Mouse (Mus musculus) thymus, adult 2 months (tissue): ENCODE results near the gene Olfr693.

Experiments used
- CTCF ChIP-seq: fragments of 200-500 bp; IDR thresholded peaks from 2 replicates; pipeline ENCODE4 v1.5.1; 2012; ENCODE audit warnings: mild to moderate bottlenecking, control low read depth, low read length, moderate library complexity, borderline replicate concordance; ENCODE audit not compliant: control insufficient read depth, poor library complexity, insufficient read depth; ENCODE audit errors: extremely low read depth
- POLR2A ChIP-seq: fragments of 200-500 bp; IDR thresholded peaks from 2 replicates; pipeline ENCODE4 v1.6.1; 2012; ENCODE audit warnings: mild to moderate bottlenecking, low read length, control low read depth, moderate library complexity; ENCODE audit not compliant: control insufficient read depth, poor library complexity, insufficient read depth; ENCODE audit errors: extremely low read depth

GRCm38 (mm10) chr7:106692976-106693375, 12.6 kb upstream of the Olfr693 start:
- TF ChIP-seq POLR2A (no peak), CTCF (no peak)
